Mouse (Mus musculus) embryonic facial prominence, embryonic 13.5 days (tissue): ENCODE results near the gene Ttc7b. TPM values are rescaled to one million over a fixed set of nuclear protein-coding genes. Genes with fewer than 3 reads are reported as not detected.

ENCODE experiments used
- ATAC-seq: fragments of 200-750 bp; cut with Nextera tagmentation; 2 replicates; pipeline ENCODE4 v1.8.0; 2017; ENCODE audit warnings: low read depth; ENCODE audit not compliant: insufficient number of reproducible peaks, insufficient read depth, low FRiP score, low TSS enrichment
- H3K27ac ChIP-seq: fragments of 300-500 bp; sonication (generic); 2 replicates; pipeline ENCODE4 v1.5.1; 2015; ENCODE audit warnings: moderate library complexity, mild to moderate bottlenecking, inconsistent platforms
- H3K27me3 ChIP-seq: fragments of 300-500 bp; sonication (generic); 2 replicates; pipeline ENCODE4 v1.6.1; 2015; ENCODE audit warnings: mild to moderate bottlenecking, inconsistent platforms
- H3K36me3 ChIP-seq: fragments of 300-500 bp; sonication (generic); 2 replicates; pipeline ENCODE4 v1.6.1; 2015; ENCODE audit warnings: mild to moderate bottlenecking, inconsistent platforms
- H3K4me1 ChIP-seq: fragments of 300-500 bp; sonication (generic); 2 replicates; pipeline ENCODE4 v1.6.1; 2015; ENCODE audit warnings: inconsistent platforms
- H3K4me2 ChIP-seq: fragments of 300-500 bp; sonication (generic); 2 replicates; pipeline ENCODE4 v1.6.1; 2015; ENCODE audit warnings: moderate library complexity, mild to moderate bottlenecking, inconsistent platforms
- H3K4me3 ChIP-seq: fragments of 300-500 bp; sonication (generic); 2 replicates; pipeline ENCODE4 v1.5.1; 2015; ENCODE audit warnings: mild to moderate bottlenecking, inconsistent platforms
- H3K9ac ChIP-seq: fragments of 300-500 bp; sonication (generic); 2 replicates; pipeline ENCODE4 v1.6.1; 2015; ENCODE audit warnings: mild to moderate bottlenecking, inconsistent platforms
- H3K9me3 ChIP-seq: fragments of 300-500 bp; sonication (generic); 2 replicates; pipeline ENCODE4 v1.6.1; 2016; ENCODE audit warnings: inconsistent platforms
- WGBS: fragments of 180-500 bp; shearing (Covaris S2); methylation state at CpG from one replicate; pipeline ENCODE4 v1.1.7; 2015; ENCODE audit warnings: mixed read lengths; 5-methylcytosine and 5-hydroxymethylcytosine counted together
- polyA plus RNA-seq: library from polyadenylated mRNA; unstranded; fragments of >200 nt; fragmentation: Nextera tagmentation; extraction: Ambion mirVana; gene quantifications from 2 replicates; pipeline ENCODE4 v1.2.1, GENCODE M21; 2015

Gene Ttc7b
- polyA plus RNA-seq, 1 experiment from 2014 or later = 6.0 TPM

DNA sequence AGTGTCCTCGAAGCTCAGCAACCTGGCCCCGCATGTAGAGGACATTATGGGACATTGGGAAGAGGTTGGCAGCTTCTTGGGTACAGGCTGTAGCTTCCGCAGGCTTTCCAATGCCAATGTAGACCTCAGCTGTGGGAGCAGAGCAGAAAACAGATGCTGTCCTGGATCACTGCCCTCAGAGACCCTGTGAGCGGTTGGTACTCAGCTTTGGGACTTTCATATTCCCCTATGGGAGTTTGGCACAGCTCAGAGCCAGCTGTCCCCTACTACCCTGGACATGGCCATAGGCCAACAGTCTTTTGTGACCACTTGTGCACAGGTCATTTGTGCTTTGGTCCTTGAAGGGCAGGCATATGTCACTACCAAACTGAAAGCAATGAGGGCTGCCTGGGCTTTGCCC, 195.0 kb downstream of the Ttc7b start:
- Histone ChIP-seq H3K36me3 (peaks cover 55% of the 10 kb centered on the region), H3K4me1 (0 out of 2 replicates have a peak, but pooled peaks cover 7% of the 10 kb centered on the region), H3K4me2 (no peak overlapping the region), H3K9ac (no peak overlapping the region), H3K27ac (no peak overlapping the region), H3K27me3 (no peaks in the 10 kb centered on the region), H3K4me3 (no peak overlapping the region), H3K9me3 (no peaks in the 10 kb centered on the region)
- ATAC-seq = no peak; the same call in 1 of the 2 replicates
- 96% methylated on average over 4 of the region's 4 CpGs for WGBS

DNA sequence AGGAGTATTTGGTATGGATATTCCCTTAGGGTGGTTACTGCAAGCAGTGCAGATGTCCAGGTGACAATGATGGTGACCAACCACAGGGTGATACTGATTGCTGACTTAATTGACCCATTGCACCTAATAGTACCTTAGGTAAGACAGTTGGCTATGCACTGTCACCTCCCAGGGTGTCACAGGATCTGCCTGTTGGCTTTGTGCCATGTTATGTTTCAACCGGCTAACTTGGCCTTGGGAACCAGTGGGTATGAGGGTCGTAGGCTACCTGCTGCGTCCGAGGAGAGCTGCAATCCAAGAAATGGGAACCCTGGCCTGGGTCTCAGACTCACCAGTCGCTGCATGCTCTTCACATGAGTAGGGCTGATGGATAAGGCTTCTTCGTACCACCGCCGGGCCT, 195.4 kb downstream of the Ttc7b start:
- 90% methylated on average over 8 of the region's 8 CpGs for WGBS
- no peaks in the 10 kb centered on the region for H3K9me3 ChIP-seq
- H3K4me2 ChIP-seq = no peak overlapping the region
- H3K27me3 ChIP-seq = no peaks in the 10 kb centered on the region
- H3K9ac ChIP-seq = no peak overlapping the region
- ATAC-seq = no peak
- no peak overlapping the region for H3K4me3 ChIP-seq
- 0 out of 2 replicates have a peak, but pooled peaks cover 7% of the 10 kb centered on the region for H3K4me1 ChIP-seq
- peaks cover 56% of the 10 kb centered on the region for H3K36me3 ChIP-seq
- no peak overlapping the region for H3K27ac ChIP-seq

DNA sequence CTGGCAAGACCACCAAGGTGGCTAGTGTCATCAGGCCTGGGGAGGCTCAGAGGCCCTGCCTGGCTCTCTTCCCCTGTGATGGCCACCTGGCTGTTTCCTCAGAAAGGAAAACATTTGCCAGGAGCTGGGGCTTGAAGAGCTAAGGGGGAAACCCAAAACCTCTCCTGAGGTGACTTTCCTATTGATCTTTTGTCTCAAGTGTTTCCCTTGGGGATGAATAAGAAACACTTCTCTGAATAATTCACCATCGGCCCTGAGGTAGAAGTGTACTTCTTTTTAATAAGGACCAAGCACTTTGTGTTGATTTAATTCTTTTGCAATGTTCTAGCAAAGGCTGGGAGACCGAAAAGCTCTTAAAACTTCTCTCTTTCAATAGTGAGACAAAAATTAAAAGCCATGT, 197.0 kb downstream of the Ttc7b start:
- Histone ChIP-seq H3K9me3 (no peaks in the 10 kb centered on the region), H3K4me2 (no peak overlapping the region), H3K36me3 (peaks cover 59% of the 10 kb centered on the region), H3K9ac (no peak overlapping the region), H3K27ac (no peak overlapping the region), H3K27me3 (no peaks in the 10 kb centered on the region), H3K4me1 (0 out of 2 replicates have a peak, but pooled peaks cover 16% of the 10 kb centered on the region), H3K4me3 (no peak overlapping the region)
- no peak for ATAC-seq
- WGBS = 60% methylated on average over 2 of the region's 2 CpGs

DNA sequence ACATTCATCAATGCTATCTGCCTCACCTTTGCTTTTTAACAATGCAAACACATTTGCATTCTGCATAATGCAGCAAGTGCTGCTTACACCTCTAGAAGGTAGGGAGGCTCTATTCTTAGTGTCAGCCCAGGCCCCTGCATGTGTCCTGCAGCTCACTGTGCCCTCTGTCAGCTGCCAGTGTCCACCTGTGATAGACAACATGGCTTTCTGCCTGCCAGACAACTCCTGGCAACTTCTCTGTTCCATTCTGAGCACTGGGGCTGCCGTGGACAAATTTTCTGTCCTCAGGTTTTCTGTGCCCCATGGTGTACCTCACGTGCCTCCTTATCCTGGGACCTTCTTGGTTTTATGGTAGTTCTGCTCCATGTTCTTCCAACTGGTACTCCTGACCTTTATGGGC, 198.4 kb downstream of the Ttc7b start:
- 94% methylated on average over 2 of the region's 2 CpGs for whole genome bisulfite sequencing
- Histone ChIP-seq H3K9ac (no peak overlapping the region), H3K4me3 (no peak overlapping the region), H3K9me3 (no peaks in the 10 kb centered on the region), H3K4me2 (no peak overlapping the region), H3K27ac (no peak overlapping the region), H3K4me1 (peaks cover 27% of the 10 kb centered on the region), H3K27me3 (no peaks in the 10 kb centered on the region), H3K36me3 (peaks cover 55% of the 10 kb centered on the region)
- no peak for ATAC-seq

DNA sequence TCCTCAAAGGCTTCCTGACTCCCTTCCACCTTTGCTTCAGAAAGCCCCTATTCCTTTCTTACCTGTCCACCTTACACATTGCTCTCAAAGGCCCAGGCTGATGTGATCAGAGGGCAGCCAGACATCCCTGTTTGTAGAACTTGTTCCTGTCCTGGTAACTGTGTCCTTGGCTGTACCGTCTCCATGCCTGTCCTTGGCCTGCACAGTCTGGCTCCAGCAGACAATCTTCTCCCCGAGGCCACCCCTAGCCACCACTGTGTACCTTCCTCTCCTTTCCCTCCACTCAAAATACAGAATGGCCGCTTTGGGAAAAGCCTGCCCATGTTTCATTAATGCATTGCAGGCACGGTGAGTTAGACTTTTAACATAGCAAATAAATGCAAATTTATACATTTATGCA, 199.1 kb downstream of the Ttc7b start:
- WGBS = 83% methylated on average over 4 of the region's 4 CpGs
- Histone ChIP-seq H3K4me3 (no peak overlapping the region), H3K27ac (no peak overlapping the region), H3K9me3 (no peaks in the 10 kb centered on the region), H3K27me3 (no peaks in the 10 kb centered on the region), H3K9ac (no peak overlapping the region), H3K4me1 (peaks cover 27% of the 10 kb centered on the region), H3K36me3 (peaks cover 55% of the 10 kb centered on the region), H3K4me2 (no peak overlapping the region)
- no peak for ATAC-seq

DNA sequence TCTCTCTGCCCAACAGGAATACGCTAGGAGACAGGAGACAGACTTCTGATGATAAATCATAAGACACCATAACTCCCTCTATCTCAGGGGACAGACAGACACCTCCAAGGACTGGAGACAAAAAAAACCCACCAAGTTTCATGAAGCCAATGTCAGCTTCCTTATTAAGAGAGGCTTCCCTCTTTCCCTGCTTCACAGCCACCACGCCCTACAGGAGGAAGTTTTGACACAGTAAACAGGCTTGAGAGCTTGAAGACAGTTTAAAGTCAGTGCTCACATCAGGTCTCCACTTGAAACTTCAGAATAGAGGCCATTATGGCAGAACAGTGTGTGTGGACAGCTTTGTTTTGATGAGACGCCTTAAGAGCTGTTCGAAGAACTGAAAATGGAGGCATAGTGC, 200.9 kb downstream of the Ttc7b start:
- Histone ChIP-seq H3K27ac (peak overlapping the region; percentile 51; the same call in 1 of the 2 replicates), H3K4me1 (peaks cover 43% of the 10 kb centered on the region)
- WGBS = 88% methylated on average over 4 of the region's 4 CpGs

DNA sequence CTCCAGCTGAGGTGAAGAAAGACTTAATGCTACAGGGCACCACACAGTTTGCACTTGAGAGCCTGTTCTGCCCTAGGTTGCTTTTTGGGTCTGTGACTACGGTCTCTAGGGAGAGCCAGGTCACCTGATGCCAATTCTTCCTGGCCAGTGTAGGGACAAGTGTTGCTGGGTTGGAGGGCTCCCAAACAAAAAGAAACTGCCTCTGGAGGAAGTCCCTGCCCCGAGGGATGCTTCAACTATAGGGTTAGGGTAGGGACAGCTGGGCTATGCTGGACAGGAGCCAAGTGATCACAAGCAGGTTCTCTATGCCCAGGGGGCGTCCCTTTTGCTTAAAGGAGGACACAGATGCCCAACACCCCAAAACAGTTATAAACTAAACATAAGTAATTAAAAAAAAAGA, 202.7 kb downstream of the Ttc7b start:
- H3K27me3 ChIP-seq = no peaks in the 10 kb centered on the region
- peaks cover 43% of the 10 kb centered on the region for H3K4me1 ChIP-seq
- H3K9me3 ChIP-seq = no peaks in the 10 kb centered on the region
- no peak overlapping the region for H3K4me3 ChIP-seq
- ATAC-seq = no peak
- H3K4me2 ChIP-seq = no peak overlapping the region
- whole genome bisulfite sequencing = 66% methylated on average over 3 of the region's 3 CpGs
- H3K27ac ChIP-seq = no peak overlapping the region
- peaks cover 30% of the 10 kb centered on the region; the same call in 1 of the 2 replicates for H3K36me3 ChIP-seq
- H3K9ac ChIP-seq = no peak overlapping the region

More for the DNA sequence above, 200.9 kb downstream of the Ttc7b start:
- ATAC-seq = no peak
- H3K9me3 ChIP-seq = no peaks in the 10 kb centered on the region
- no peak overlapping the region for H3K9ac ChIP-seq
- no peak overlapping the region for H3K4me3 ChIP-seq
- H3K4me2 ChIP-seq = no peak overlapping the region
- H3K27me3 ChIP-seq = no peaks in the 10 kb centered on the region
- peaks cover 39% of the 10 kb centered on the region for H3K36me3 ChIP-seq

DNA sequence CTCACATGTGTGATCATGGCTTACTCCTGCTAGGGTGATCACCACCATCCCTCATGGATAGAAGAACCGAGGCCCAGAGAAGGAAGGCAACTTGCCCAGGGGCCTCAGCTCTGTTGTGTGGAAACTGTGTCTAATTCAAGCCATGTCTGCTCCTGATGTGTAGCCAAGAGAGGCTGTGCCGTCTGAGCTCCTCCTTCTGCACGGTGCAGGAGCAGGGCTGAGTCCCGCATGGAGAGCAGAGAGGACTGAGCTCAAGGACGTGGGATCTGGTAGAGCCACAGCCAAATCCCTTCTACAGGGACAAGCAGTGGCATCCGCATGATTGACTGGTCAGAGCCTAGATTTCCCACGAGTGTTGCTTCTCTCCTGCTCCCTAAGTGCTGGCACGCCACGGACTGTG, 204.5 kb downstream of the Ttc7b start:
- H3K9ac ChIP-seq = no peak overlapping the region
- H3K4me3 ChIP-seq = no peak overlapping the region
- H3K27me3 ChIP-seq = no peaks in the 10 kb centered on the region
- peak overlapping the region; percentile 64 for H3K27ac ChIP-seq
- peaks cover 36% of the 10 kb centered on the region for H3K4me1 ChIP-seq
- H3K36me3 ChIP-seq = peaks cover 33% of the 10 kb centered on the region
- no peaks in the 10 kb centered on the region for H3K9me3 ChIP-seq
- peak; percentile 66; the same call in 1 of the 2 replicates for ATAC-seq
- 61% methylated on average over 9 of the region's 9 CpGs for WGBS
- no peak overlapping the region for H3K4me2 ChIP-seq

DNA sequence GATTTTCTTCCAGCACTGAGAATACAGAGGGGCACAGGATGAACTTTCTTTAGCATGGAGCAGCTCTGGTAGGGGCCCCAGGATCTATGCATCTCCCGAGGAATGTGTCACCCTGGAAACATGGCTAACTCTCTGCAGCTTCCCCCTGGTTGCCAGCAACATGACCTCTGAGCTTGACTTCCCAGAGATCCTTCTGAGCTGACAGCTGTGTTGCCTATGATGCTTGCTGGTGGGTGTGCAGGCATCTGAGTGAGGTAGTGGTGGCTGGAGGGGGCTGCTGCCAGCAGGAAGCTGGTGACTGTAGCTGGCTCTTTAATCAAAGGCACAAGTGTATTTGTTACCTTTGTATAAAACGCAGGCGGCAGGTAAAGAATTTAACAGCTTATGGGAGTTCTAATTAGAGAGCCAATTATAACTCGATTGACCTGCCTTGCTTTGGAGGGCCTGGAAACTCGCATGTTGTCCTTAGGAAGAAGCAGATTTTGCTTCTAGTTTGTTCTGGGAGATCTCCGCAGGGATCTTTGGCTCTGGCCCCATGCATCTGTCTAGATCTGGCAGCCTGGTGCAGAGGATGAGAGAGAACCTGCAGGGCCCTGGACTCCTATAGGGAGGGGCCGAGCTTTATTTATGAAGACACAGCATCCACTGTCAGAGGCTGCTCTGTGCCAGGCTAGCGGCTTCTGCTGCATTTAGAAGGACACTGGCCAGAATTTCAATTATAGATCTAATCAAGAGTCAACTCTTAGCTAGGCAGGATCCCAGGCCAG, 205.3 kb downstream of the Ttc7b start:
- 68% methylated on average over 8 of the region's 8 CpGs for WGBS

DNA sequence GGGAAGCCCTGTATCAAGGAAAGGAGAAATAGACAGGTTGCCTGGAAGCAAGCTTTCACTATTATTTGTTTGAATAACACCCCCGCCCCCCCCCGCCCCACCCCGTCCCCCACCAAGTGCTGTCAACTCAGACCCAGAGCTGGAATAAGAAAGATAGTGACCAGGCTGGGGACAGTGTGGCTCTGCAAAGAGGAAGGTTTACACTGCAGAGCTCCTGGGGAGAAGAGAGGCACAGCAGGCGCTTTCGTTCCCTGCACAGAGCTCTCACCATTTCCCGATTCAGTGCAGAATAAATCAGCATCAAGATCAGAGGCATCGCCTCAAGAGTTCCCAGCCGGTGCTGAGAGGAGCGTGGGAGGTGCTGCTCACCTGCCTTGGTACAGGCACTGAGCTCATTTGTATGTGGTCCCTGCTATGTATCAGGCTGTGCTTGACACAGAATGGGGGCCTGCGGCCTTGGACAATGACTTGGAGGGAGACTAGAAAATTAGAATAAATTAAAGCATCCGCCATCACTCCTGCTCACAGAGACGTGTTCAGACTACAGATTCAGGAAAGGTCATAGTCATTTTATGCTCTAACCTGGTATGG, 206.7 kb downstream of the Ttc7b start:
- Histone ChIP-seq H3K27ac (no peak overlapping the region), H3K4me1 (peaks cover 33% of the 10 kb centered on the region), H3K36me3 (peaks cover 19% of the 10 kb centered on the region), H3K9me3 (no peaks in the 10 kb centered on the region), H3K9ac (no peak overlapping the region), H3K4me3 (no peak overlapping the region), H3K27me3 (no peaks in the 10 kb centered on the region), H3K4me2 (no peak overlapping the region)
- no peak for ATAC-seq
- WGBS = 71% methylated on average over 12 of the region's 12 CpGs

More for the DNA sequence above, 205.3 kb downstream of the Ttc7b start:
- H3K27ac ChIP-seq = peak overlapping the region; percentile 64
- no peak for ATAC-seq
- H3K4me1 ChIP-seq = peaks cover 36% of the 10 kb centered on the region
- peaks cover 26% of the 10 kb centered on the region for H3K36me3 ChIP-seq
- no peak overlapping the region for H3K4me2 ChIP-seq
- no peaks in the 10 kb centered on the region for H3K27me3 ChIP-seq
- H3K9me3 ChIP-seq = no peaks in the 10 kb centered on the region
- no peak overlapping the region for H3K4me3 ChIP-seq
- no peak overlapping the region for H3K9ac ChIP-seq

DNA sequence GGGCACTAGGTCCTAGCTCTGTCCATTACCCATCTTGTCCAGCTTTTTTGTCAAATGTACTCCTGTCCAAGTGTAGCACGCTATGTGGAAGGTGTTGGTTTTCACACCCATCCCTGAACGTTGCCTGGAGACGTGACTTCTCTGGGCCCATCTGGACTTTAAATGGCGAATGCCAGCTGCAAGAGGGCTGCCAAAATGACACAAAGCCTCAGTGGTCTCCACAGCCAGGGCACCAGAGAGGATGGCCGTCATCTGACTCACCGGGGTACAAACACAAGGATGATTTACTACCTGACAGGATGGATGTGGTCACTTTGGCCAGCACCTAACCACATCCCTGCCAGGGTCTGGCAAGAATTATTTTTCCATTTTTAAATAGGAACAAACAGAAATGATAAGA, 207.4 kb downstream of the Ttc7b start:
- H3K4me1 ChIP-seq = peaks cover 30% of the 10 kb centered on the region
- no peak overlapping the region for H3K27ac ChIP-seq
- no peaks in the 10 kb centered on the region for H3K9me3 ChIP-seq
- no peak overlapping the region for H3K4me3 ChIP-seq
- peaks cover 16% of the 10 kb centered on the region for H3K36me3 ChIP-seq
- no peak overlapping the region for H3K9ac ChIP-seq
- H3K4me2 ChIP-seq = no peak overlapping the region
- WGBS = 87% methylated on average over 6 of the region's 6 CpGs
- no peak for ATAC-seq
- no peaks in the 10 kb centered on the region for H3K27me3 ChIP-seq
